Mouse (Mus musculus) olfactory bulb, adult 2 months (tissue): ENCODE results near the gene Junb. TPM values are rescaled to one million over a fixed set of nuclear protein-coding genes. Genes with fewer than 3 reads are reported as not detected.

Source experiments
- H3K27ac ChIP-seq: fragments of 200-500 bp; 2 replicates; pipeline ENCODE4 v1.5.1; 2012; ENCODE audit warnings: low read depth, low read length; ENCODE audit not compliant: insufficient read depth
- H3K4me1 ChIP-seq: fragments of 200-500 bp; 2 replicates; pipeline ENCODE4 v1.6.1; 2012; ENCODE audit warnings: low read length; ENCODE audit not compliant: control insufficient read depth, insufficient read depth
- H3K4me3 ChIP-seq: fragments of 200-500 bp; 2 replicates; pipeline ENCODE4 v1.5.1; 2012; ENCODE audit warnings: mild to moderate bottlenecking, low read depth, low read length, moderate library complexity; ENCODE audit not compliant: insufficient read depth
- CTCF ChIP-seq: fragments of 200-500 bp; IDR thresholded peaks from 2 replicates; pipeline ENCODE4 v1.5.1; 2012; ENCODE audit warnings: low read depth, mild to moderate bottlenecking, low read length, moderate library complexity; ENCODE audit not compliant: insufficient read depth
- POLR2A ChIP-seq: fragments of 200-500 bp; IDR thresholded peaks from 2 replicates; pipeline ENCODE4 v1.6.1; 2012; ENCODE audit warnings: mild to moderate bottlenecking, low read depth, low read length, moderate library complexity; ENCODE audit not compliant: insufficient read depth
- WGBS: fragments of 180-500 bp; shearing (Covaris S2); methylation state at CpG from one replicate; pipeline ENCODE4 v1.1.7; 2018; 5-methylcytosine and 5-hydroxymethylcytosine counted together
- polyA plus RNA-seq: library from polyadenylated mRNA; stranded (reverse); fragments of >200 nt; gene quantifications from 2 replicates; pipeline ENCODE4 v1.2.4, GENCODE M21; 2012; ENCODE audit warnings: low replicate concordance; ENCODE audit not compliant: missing spikeins, insufficient read depth, insufficient read length

The Junb gene
- not detected in 2 replicates for polyA plus RNA-seq

- WGBS: under 1% methylated on average over 63 of the region's 63 CpGs
- Histone ChIP-seq H3K27ac (peak within 1 kb of the TSS; percentile 95), H3K4me3 (peak within 1 kb of the TSS; percentile 83), H3K4me1 (peaks cover 25% of the 10 kb centered on the region)
- TF ChIP-seq POLR2A: peak; percentile 100
- TF ChIP-seq CTCF: no peak
Observed at GRCm38 (mm10) chr8:84978248-84978940, at the start of gene Junb. Junb (minus strand) TSS chr8:84978718.

GRCm38 (mm10) chr8:85027922-85028321, 49.4 kb upstream of the Junb start:
- no peak overlapping the region for H3K4me3 ChIP-seq
- no peak overlapping the region for H3K27ac ChIP-seq
- 14% methylated on average over 2 of the region's 2 CpGs for WGBS
- TF ChIP-seq POLR2A: no peak
- TF ChIP-seq CTCF: no peak
- peaks cover 13% of the 10 kb centered on the region for H3K4me1 ChIP-seq

GRCm38 (mm10) chr8:85027516-85027855, 49.0 kb upstream of the Junb start:
- peak overlapping the region; percentile 96 for H3K4me3 ChIP-seq
- under 1% methylated on average over 13 of the region's 13 CpGs for whole genome bisulfite sequencing
- peaks cover 13% of the 10 kb centered on the region for H3K4me1 ChIP-seq
- no peak overlapping the region for H3K27ac ChIP-seq
- TF ChIP-seq CTCF: no peak
- no peak for TF ChIP-seq POLR2A

GRCm38 (mm10) chr8:85026670-85027515, 48.4 kb upstream of the Junb start, which contains the start of gene Trir:
Trir (plus strand) TSS chr8:85026823.
- Histone ChIP-seq H3K4me3 (peak within 1 kb of the TSS; percentile 96), H3K27ac (peak within 1 kb of the TSS; percentile 95), H3K4me1 (peaks cover 13% of the 10 kb centered on the region)
- under 1% methylated on average over 74 of the region's 75 CpGs for WGBS
- TF ChIP-seq CTCF: peak; percentile 22; the same call in 1 of the 2 replicates
- TF ChIP-seq POLR2A: peak; percentile 97

GRCm38 (mm10) chr8:85025098-85025932, 46.8 kb upstream of the Junb start, which contains the start of gene Asna1:
Asna1 (minus strand) TSS chr8:85025281.
- WGBS: 2% methylated on average over 30 of the region's 30 CpGs
- H3K27ac ChIP-seq: peak within 1 kb of the TSS; percentile 79
- peak within 1 kb of the TSS; percentile 94 for H3K4me3 ChIP-seq
- TF ChIP-seq CTCF: no peak
- peak; percentile 28; the same call in 1 of the 2 replicates for TF ChIP-seq POLR2A
- H3K4me1 ChIP-seq: peaks cover 13% of the 10 kb centered on the region

GRCm38 (mm10) chr8:85023846-85024245, 45.3 kb upstream of the Junb start:
- no peak overlapping the region for H3K4me3 ChIP-seq

GRCm38 (mm10) chr8:85021514-85022055, 43.1 kb upstream of the Junb start:
- H3K4me1 ChIP-seq: peaks cover 9% of the 10 kb centered on the region
- TF ChIP-seq CTCF (no peak), POLR2A (no peak)
- H3K27ac ChIP-seq: no peak overlapping the region
- no peak overlapping the region for H3K4me3 ChIP-seq
- 92% methylated on average over 3 of the region's 3 CpGs for WGBS

More at GRCm38 (mm10) chr8:85023846-85024245, 45.3 kb upstream of the Junb start:
- H3K27ac ChIP-seq: no peak overlapping the region
- TF ChIP-seq CTCF (no peak), POLR2A (no peak)
- 95% methylated on average over 3 of the region's 3 CpGs for WGBS
- peaks cover 9% of the 10 kb centered on the region for H3K4me1 ChIP-seq

GRCm38 (mm10) chr8:85017209-85017608, 38.7 kb upstream of the Junb start:
- H3K4me1 ChIP-seq: peaks cover 5% of the 10 kb centered on the region; the same call in 1 of the 2 replicates
- TF ChIP-seq CTCF (no peak), POLR2A (no peak)
- no peak overlapping the region for H3K4me3 ChIP-seq
- WGBS: 23% methylated on average over 5 of the region's 5 CpGs
- no peak overlapping the region for H3K27ac ChIP-seq
